Mouse (Mus musculus): Measurements from ENCODE around the gene Tle4. TPM values are rescaled to one million over a fixed set of nuclear protein-coding genes. Genes with fewer than 3 reads are reported as not detected.

Gene Tle4
- polyA plus RNA-seq, 1 experiment from 2014 or later = 40.9 TPM

- Histone ChIP-seq H3K4me3 (replicated peaks; ENCODE audit: low read length) (no peak overlapping the region), H3K27me3 (replicated peaks; ENCODE audit: control insufficient read depth, insufficient read depth, low read length) (no peaks in the 10 kb centered on the region), H3K9me3 (ENCODE audit: control insufficient read depth, low read length) (no peaks in the 10 kb centered on the region), H3K36me3 (ENCODE audit: control insufficient read depth, insufficient read depth) (no peaks in the 10 kb centered on the region), H3K4me1 (replicated peaks; ENCODE audit: control insufficient read depth, insufficient read depth, low read length) (peaks cover 5% of the 10 kb centered on the region; the same call in 1 of the 2 replicates), H3K4me2 (ENCODE audit: low read length) (no peak overlapping the region), H3K27ac (ENCODE audit: low read length) (no peak overlapping the region), H3K9ac (replicated peaks; ENCODE audit: low read depth, low read length) (no peak overlapping the region)
- ATAC-seq = no peak
- 98% methylated on average over 1 of the region's 1 CpGs for WGBS
Observed at GRCm38 (mm10) chr19:14516420-14516819, 81.4 kb downstream of the Tle4 start.

GRCm38 (mm10) chr19:14508819-14509218 lies 89.0 kb downstream of the Tle4 start:
- Histone ChIP-seq H3K4me1 (replicated peaks; ENCODE audit: control insufficient read depth, insufficient read depth, low read length) (peaks cover 30% of the 10 kb centered on the region), H3K4me2 (ENCODE audit: low read length) (no peak overlapping the region), H3K4me3 (replicated peaks; ENCODE audit: low read length) (no peak overlapping the region), H3K9me3 (ENCODE audit: control insufficient read depth, low read length) (no peaks in the 10 kb centered on the region), H3K27me3 (replicated peaks; ENCODE audit: control insufficient read depth, insufficient read depth, low read length) (no peaks in the 10 kb centered on the region), H3K36me3 (ENCODE audit: control insufficient read depth, insufficient read depth) (no peaks in the 10 kb centered on the region), H3K9ac (replicated peaks; ENCODE audit: low read depth, low read length) (no peak overlapping the region), H3K27ac (ENCODE audit: low read length) (no peak overlapping the region)
- WGBS = 14% methylated on average over 4 of the region's 4 CpGs
- ATAC-seq = no peak

GRCm38 (mm10) chr19:14507911-14508310 lies 89.9 kb downstream of the Tle4 start:
- Histone ChIP-seq H3K4me1 (replicated peaks; ENCODE audit: control insufficient read depth, insufficient read depth, low read length) (peaks cover 30% of the 10 kb centered on the region), H3K4me3 (replicated peaks; ENCODE audit: low read length) (no peak overlapping the region), H3K27ac (ENCODE audit: low read length) (no peak overlapping the region), H3K27me3 (replicated peaks; ENCODE audit: control insufficient read depth, insufficient read depth, low read length) (no peaks in the 10 kb centered on the region), H3K9ac (replicated peaks; ENCODE audit: low read depth, low read length) (no peak overlapping the region), H3K36me3 (ENCODE audit: control insufficient read depth, insufficient read depth) (no peaks in the 10 kb centered on the region), H3K4me2 (ENCODE audit: low read length) (no peak overlapping the region), H3K9me3 (ENCODE audit: control insufficient read depth, low read length) (no peaks in the 10 kb centered on the region)
- no peak for ATAC-seq
- WGBS = 47% methylated on average over 2 of the region's 2 CpGs

GRCm38 (mm10) chr19:14506875-14507670 lies 90.8 kb downstream of the Tle4 start:
- ATAC-seq = peak; percentile 59
- 7% methylated on average over 3 of the region's 3 CpGs for WGBS
- Histone ChIP-seq H3K27me3 (replicated peaks; ENCODE audit: control insufficient read depth, insufficient read depth, low read length) (no peaks in the 10 kb centered on the region), H3K27ac (ENCODE audit: low read length) (no peak overlapping the region), H3K9ac (replicated peaks; ENCODE audit: low read depth, low read length) (no peak overlapping the region), H3K4me3 (replicated peaks; ENCODE audit: low read length) (no peak overlapping the region), H3K4me2 (ENCODE audit: low read length) (no peak overlapping the region), H3K36me3 (ENCODE audit: control insufficient read depth, insufficient read depth) (no peaks in the 10 kb centered on the region), H3K9me3 (ENCODE audit: control insufficient read depth, low read length) (no peaks in the 10 kb centered on the region), H3K4me1 (replicated peaks; ENCODE audit: control insufficient read depth, insufficient read depth, low read length) (peaks cover 37% of the 10 kb centered on the region)

GRCm38 (mm10) chr19:14505885-14506548 lies 91.8 kb downstream of the Tle4 start:
- Histone ChIP-seq H3K4me3 (replicated peaks; ENCODE audit: low read length) (no peak overlapping the region), H3K4me1 (replicated peaks; ENCODE audit: control insufficient read depth, insufficient read depth, low read length) (peaks cover 43% of the 10 kb centered on the region), H3K27ac (ENCODE audit: low read length) (no peak overlapping the region), H3K4me2 (ENCODE audit: low read length) (no peak overlapping the region), H3K9me3 (ENCODE audit: control insufficient read depth, low read length) (no peaks in the 10 kb centered on the region), H3K27me3 (replicated peaks; ENCODE audit: control insufficient read depth, insufficient read depth, low read length) (no peaks in the 10 kb centered on the region), H3K9ac (replicated peaks; ENCODE audit: low read depth, low read length) (no peak overlapping the region), H3K36me3 (ENCODE audit: control insufficient read depth, insufficient read depth) (no peaks in the 10 kb centered on the region)
- ATAC-seq = no peak
- 56% methylated on average over 2 of the region's 2 CpGs for WGBS

- peaks cover 47% of the 10 kb centered on the region for H3K4me1 ChIP-seq (replicated peaks; ENCODE audit: control insufficient read depth, insufficient read depth, low read length)
- ATAC-seq = peak; percentile 47
- H3K9me3 ChIP-seq (ENCODE audit: control insufficient read depth, low read length) = no peaks in the 10 kb centered on the region
- no peak overlapping the region for H3K27ac ChIP-seq (ENCODE audit: low read length)
- no peak overlapping the region for H3K9ac ChIP-seq (replicated peaks; ENCODE audit: low read depth, low read length)
- no peaks in the 10 kb centered on the region for H3K27me3 ChIP-seq (replicated peaks; ENCODE audit: control insufficient read depth, insufficient read depth, low read length)
- no peak overlapping the region for H3K4me3 ChIP-seq (replicated peaks; ENCODE audit: low read length)
- WGBS = 14% methylated on average over 3 of the region's 3 CpGs
- H3K4me2 ChIP-seq (ENCODE audit: low read length) = no peak overlapping the region
- H3K36me3 ChIP-seq (ENCODE audit: control insufficient read depth, insufficient read depth) = no peaks in the 10 kb centered on the region
Observed at GRCm38 (mm10) chr19:14505401-14505800, 92.5 kb downstream of the Tle4 start.

- no peak for ATAC-seq
- Histone ChIP-seq H3K4me2 (ENCODE audit: low read length) (no peak overlapping the region), H3K9ac (replicated peaks; ENCODE audit: low read depth, low read length) (no peak overlapping the region), H3K9me3 (ENCODE audit: control insufficient read depth, low read length) (no peaks in the 10 kb centered on the region), H3K4me1 (replicated peaks; ENCODE audit: control insufficient read depth, insufficient read depth, low read length) (peaks cover 46% of the 10 kb centered on the region), H3K4me3 (replicated peaks; ENCODE audit: low read length) (no peak overlapping the region), H3K27ac (ENCODE audit: low read length) (no peak overlapping the region), H3K36me3 (ENCODE audit: control insufficient read depth, insufficient read depth) (no peaks in the 10 kb centered on the region), H3K27me3 (replicated peaks; ENCODE audit: control insufficient read depth, insufficient read depth, low read length) (no peaks in the 10 kb centered on the region)
- 85% methylated on average over 6 of the region's 6 CpGs for WGBS
Observed at GRCm38 (mm10) chr19:14503862-14504261, 94.0 kb downstream of the Tle4 start.

GRCm38 (mm10) chr19:14502234-14502633 lies 95.6 kb downstream of the Tle4 start:
- Histone ChIP-seq H3K9me3 (ENCODE audit: control insufficient read depth, low read length) (no peaks in the 10 kb centered on the region), H3K27me3 (replicated peaks; ENCODE audit: control insufficient read depth, insufficient read depth, low read length) (no peaks in the 10 kb centered on the region), H3K27ac (ENCODE audit: low read length) (no peak overlapping the region), H3K9ac (replicated peaks; ENCODE audit: low read depth, low read length) (no peak overlapping the region), H3K4me3 (replicated peaks; ENCODE audit: low read length) (no peak overlapping the region), H3K36me3 (ENCODE audit: control insufficient read depth, insufficient read depth) (no peaks in the 10 kb centered on the region), H3K4me1 (replicated peaks; ENCODE audit: control insufficient read depth, insufficient read depth, low read length) (peaks cover 40% of the 10 kb centered on the region), H3K4me2 (ENCODE audit: low read length) (no peak overlapping the region)
- ATAC-seq = no peak
- 3% methylated on average over 7 of the region's 7 CpGs for WGBS

GRCm38 (mm10) chr19:14499835-14500425 lies 97.9 kb downstream of the Tle4 start:
- Histone ChIP-seq H3K4me2 (ENCODE audit: low read length) (no peak overlapping the region), H3K27ac (ENCODE audit: low read length) (no peak overlapping the region), H3K9me3 (ENCODE audit: control insufficient read depth, low read length) (no peaks in the 10 kb centered on the region), H3K4me3 (replicated peaks; ENCODE audit: low read length) (no peak overlapping the region), H3K36me3 (ENCODE audit: control insufficient read depth, insufficient read depth) (no peaks in the 10 kb centered on the region), H3K27me3 (replicated peaks; ENCODE audit: control insufficient read depth, insufficient read depth, low read length) (no peaks in the 10 kb centered on the region), H3K4me1 (replicated peaks; ENCODE audit: control insufficient read depth, insufficient read depth, low read length) (peaks cover 18% of the 10 kb centered on the region), H3K9ac (replicated peaks; ENCODE audit: low read depth, low read length) (no peak overlapping the region)
- WGBS = 22% methylated on average over 3 of the region's 3 CpGs
- ATAC-seq = no peak

All from forebrain, embryonic 16.5 days (tissue).